Mouse (Mus musculus) forebrain, embryonic 13.5 days (tissue): ENCODE measurements at regions not wholly inside any gene's neighbourhood (a gene's known extent, or its start where the extent isn't known, plus 50 kb on each side); places are given as distances from the start of the nearest gene placed in this dataset.

Source experiments
- ATAC-seq: fragments of 200-750 bp; cut with Nextera tagmentation; 2 replicates; pipeline ENCODE4 v1.8.0; 2017
- H3K27ac ChIP-seq: fragments of 300-500 bp; sonication (generic); 2 replicates; pipeline ENCODE4 v1.5.1; 2015; ENCODE audit warnings: inconsistent platforms, mild to moderate bottlenecking, moderate library complexity
- H3K27me3 ChIP-seq: fragments of 300-500 bp; sonication (generic); 2 replicates; pipeline ENCODE4 v1.6.1; 2015; ENCODE audit warnings: mild to moderate bottlenecking, inconsistent platforms
- H3K36me3 ChIP-seq: fragments of 300-500 bp; sonication (generic); 2 replicates; pipeline ENCODE4 v1.6.1; 2015; ENCODE audit warnings: mild to moderate bottlenecking, inconsistent platforms; ENCODE audit not compliant: poor library complexity, severe bottlenecking
- H3K4me1 ChIP-seq: fragments of 300-500 bp; sonication (generic); 2 replicates; pipeline ENCODE4 v1.6.1; 2015; ENCODE audit warnings: inconsistent platforms
- H3K4me2 ChIP-seq: fragments of 300-500 bp; sonication (generic); 2 replicates; pipeline ENCODE4 v1.6.1; 2015; ENCODE audit warnings: inconsistent platforms, mild to moderate bottlenecking, moderate library complexity
- H3K4me3 ChIP-seq: fragments of 300-500 bp; sonication (generic); 2 replicates; pipeline ENCODE4 v1.5.1; 2015; ENCODE audit warnings: mild to moderate bottlenecking, inconsistent platforms
- H3K9ac ChIP-seq: fragments of 300-500 bp; sonication (generic); 2 replicates; pipeline ENCODE4 v1.6.1; 2015; ENCODE audit warnings: mild to moderate bottlenecking, inconsistent platforms
- H3K9me3 ChIP-seq: fragments of 300-500 bp; sonication (generic); replicated peaks from 2 replicates; pipeline ENCODE4 v1.6.1; 2016; ENCODE audit warnings: inconsistent platforms
- WGBS: fragments of 180-500 bp; shearing (Covaris S2); methylation state at CpG from one replicate; pipeline ENCODE4 v1.1.7; 2015; 5-methylcytosine and 5-hydroxymethylcytosine counted together

DNA sequence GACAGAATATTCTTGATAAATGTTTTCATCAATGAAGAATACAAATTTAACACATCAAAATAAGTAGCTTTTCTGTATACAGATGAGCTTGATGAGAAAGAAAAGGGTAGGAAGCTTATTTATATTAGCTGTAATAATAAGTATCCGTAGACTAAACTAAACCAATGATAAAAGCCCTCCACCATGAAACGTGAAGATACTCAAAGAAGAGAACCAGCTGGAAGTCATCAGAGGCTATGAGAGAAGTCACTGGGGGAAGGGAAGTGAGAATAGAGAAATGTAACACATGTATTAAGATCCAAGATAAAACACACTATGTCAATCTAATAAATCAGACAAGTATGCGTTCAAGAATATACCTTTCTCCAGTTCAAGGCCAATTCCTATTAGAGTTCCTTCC is 382.7 kb upstream of the Dppa4 start:
- H3K9ac ChIP-seq, result no peak overlapping the region
- no peaks in the 10 kb centered on the region for H3K27me3 ChIP-seq
- no peaks in the 10 kb centered on the region for H3K36me3 ChIP-seq
- ATAC-seq, result no peak
- no peak overlapping the region for H3K4me2 ChIP-seq
- H3K4me1 ChIP-seq, result no peaks in the 10 kb centered on the region
- H3K4me3 ChIP-seq, result no peak overlapping the region
- no peaks in the 10 kb centered on the region for H3K9me3 ChIP-seq
- no peak overlapping the region for H3K27ac ChIP-seq
- WGBS, result 90% methylated on average over 3 of the region's 3 CpGs

DNA sequence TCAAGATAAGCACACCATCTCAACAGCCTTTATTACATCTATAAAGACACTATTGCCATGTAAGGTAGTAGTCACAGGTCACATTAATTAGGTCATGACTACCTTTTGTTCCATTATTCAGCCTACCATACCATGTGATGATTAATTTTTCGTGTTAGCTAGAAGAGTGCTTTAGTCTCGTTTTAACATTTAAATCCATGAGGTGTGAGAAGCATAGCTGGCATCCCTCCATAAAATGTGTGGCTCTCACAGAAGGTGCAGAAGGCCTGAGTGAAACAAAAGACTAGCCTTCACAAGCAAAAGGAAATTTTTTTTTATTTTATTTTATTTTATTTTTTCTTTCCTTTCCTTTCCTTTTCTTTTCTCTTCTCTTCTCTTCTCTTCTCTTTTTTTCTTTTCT is 345.5 kb upstream of the Dppa4 start:
- WGBS, result 60% methylated on average over 2 of the region's 2 CpGs
- peak; percentile 41; the same call in 1 of the 2 replicates for ATAC-seq

More for the DNA sequence above, 345.5 kb upstream of the Dppa4 start:
- Histone ChIP-seq H3K36me3 (no peaks in the 10 kb centered on the region), H3K27ac (no peak overlapping the region), H3K4me2 (no peak overlapping the region), H3K27me3 (no peaks in the 10 kb centered on the region), H3K9ac (no peak overlapping the region), H3K4me1 (no peaks in the 10 kb centered on the region), H3K4me3 (no peak overlapping the region), H3K9me3 (no peaks in the 10 kb centered on the region)
